Mouse (Mus musculus) stomach, embryonic 15.5 days (tissue): Measurements from ENCODE around the gene Abhd6. TPM values are rescaled to one million over a fixed set of nuclear protein-coding genes. Genes with fewer than 3 reads are reported as not detected.

Experiments
- polyA plus RNA-seq: library from polyadenylated mRNA; unstranded; fragments of >200 nt; fragmentation: Nextera tagmentation; extraction: Ambion mirVana; gene quantifications from 2 replicates; pipeline ENCODE4 v1.2.1, GENCODE M21; 2015

Gene Abhd6
- polyA plus RNA-seq, 1 experiment from 2014 or later, result 21.2 TPM

Other genes with a start within 250 kb of the Abhd6 start
- 0.32 TPM in 1 of 2 replicates, not detected in the other for gene Gm26661, start 211.3 kb upstream of the Abhd6 start, polyA plus RNA-seq
- gene Flnb, start 184.9 kb upstream of the Abhd6 start, polyA plus RNA-seq, result 17.4 and 20.3 TPM in 2 replicates
- gene Gm45521, start 45.6 kb upstream of the Abhd6 start, polyA plus RNA-seq, result 0.21 TPM in 1 of 2 replicates, not detected in the other
- gene Dnase1l3, start 8.3 kb upstream of the Abhd6 start, polyA plus RNA-seq, result 0.94 and 0.99 TPM in 2 replicates
- 48.8 and 52.3 TPM in 2 replicates for gene Rpp14, start 77.5 kb downstream of the Abhd6 start, polyA plus RNA-seq
- gene Pxk, start 95.3 kb downstream of the Abhd6 start, polyA plus RNA-seq, result 39.0 and 39.6 TPM in 2 replicates
- gene Pdhb, start 170.1 kb downstream of the Abhd6 start, polyA plus RNA-seq, result 176 and 189 TPM in 2 replicates
- gene Kctd6, start 211.2 kb downstream of the Abhd6 start, polyA plus RNA-seq, result 12.9 and 14.2 TPM in 2 replicates